Mouse (Mus musculus): Measurements from ENCODE around the gene Vamp4. TPM values are rescaled to one million over a fixed set of nuclear protein-coding genes. Genes with fewer than 3 reads are reported as not detected.

Gene Vamp4
- polyA plus RNA-seq, 1 experiment from 2014 or later: 35.6 TPM

DNA sequence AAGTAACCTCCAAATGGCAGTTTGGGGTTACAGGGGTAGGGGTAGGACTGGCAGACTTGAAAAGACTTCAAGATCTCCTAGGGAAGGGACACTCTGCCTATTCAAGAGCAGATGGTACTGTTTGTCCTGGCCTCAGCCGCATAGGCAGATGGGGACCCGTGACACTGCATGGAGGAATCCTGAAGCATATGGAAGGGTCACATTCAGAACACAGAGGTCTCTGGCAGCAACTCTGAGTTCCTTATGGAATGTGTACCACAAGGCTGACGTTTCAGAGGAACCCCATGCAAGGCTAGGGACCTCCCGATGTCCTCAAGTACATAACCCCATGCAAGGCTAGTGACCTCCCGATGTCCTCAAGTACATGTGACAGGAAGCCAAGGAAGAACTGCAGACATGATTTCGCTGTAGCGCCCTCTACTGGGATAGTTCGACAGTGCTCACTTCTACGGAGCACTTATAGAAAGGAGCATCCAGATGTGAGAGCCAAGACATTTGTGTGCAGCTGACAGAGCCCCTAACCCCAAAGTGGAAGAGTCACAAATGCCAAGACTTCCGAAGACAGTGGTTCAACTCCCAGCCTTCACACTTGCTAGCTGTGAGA lies 75.9 kb downstream of the Vamp4 start:
- WGBS: 68% methylated on average over 10 of the region's 10 CpGs
- H3K4me1 ChIP-seq (replicated peaks; ENCODE audit: control insufficient read depth, insufficient read depth, low read length): no peaks in the 10 kb centered on the region
- no peak overlapping the region for H3K27ac ChIP-seq (ENCODE audit: low read depth, low read length)
- ATAC-seq (replicated peaks; ENCODE audit: low FRiP score) (no peak), DNase-seq (ENCODE audit: low spot score) (no peak)
- H3K36me3 ChIP-seq (ENCODE audit: control insufficient read depth, insufficient read depth, low read length): no peaks in the 10 kb centered on the region
- H3K4me3 ChIP-seq (ENCODE audit: low read depth, low read length): no peak overlapping the region
- H3K27me3 ChIP-seq (replicated peaks; ENCODE audit: control insufficient read depth, insufficient read depth, low read length): no peaks in the 10 kb centered on the region
- H3K4me2 ChIP-seq: no peak overlapping the region
- no peaks in the 10 kb centered on the region for H3K9me3 ChIP-seq (ENCODE audit: control insufficient read depth, low read length)
- H3K9ac ChIP-seq (ENCODE audit: low read depth, low read length): no peak overlapping the region

DNA sequence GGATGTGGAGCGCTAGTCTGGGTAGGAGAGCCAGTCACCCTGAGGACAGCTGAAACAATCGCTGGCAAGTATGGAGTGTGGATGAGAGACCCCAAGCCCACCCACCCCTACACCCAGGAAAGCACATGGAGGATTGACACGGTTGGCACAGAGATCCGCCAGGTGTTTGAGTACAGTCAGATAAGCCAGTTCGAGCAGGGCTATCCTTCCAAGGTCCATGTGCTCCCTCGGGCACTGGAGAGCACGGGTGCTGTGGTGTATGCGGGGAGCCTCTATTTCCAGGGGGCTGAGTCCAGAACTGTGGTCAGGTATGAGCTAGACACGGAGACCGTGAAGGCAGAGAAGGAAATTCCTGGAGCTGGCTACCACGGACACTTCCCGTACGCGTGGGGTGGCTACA lies 78.1 kb downstream of the Vamp4 start:
- no peak overlapping the region for H3K9ac ChIP-seq (ENCODE audit: low read depth, low read length)
- ATAC-seq (replicated peaks; ENCODE audit: low FRiP score): no peak; the same call in 1 of the 2 replicates

More for the DNA sequence above, 78.1 kb downstream of the Vamp4 start:
- WGBS: 93% methylated on average over 14 of the region's 14 CpGs
- no peaks in the 10 kb centered on the region for H3K4me1 ChIP-seq (replicated peaks; ENCODE audit: control insufficient read depth, insufficient read depth, low read length)
- no peak overlapping the region for H3K4me2 ChIP-seq
- no peak for DNase-seq (ENCODE audit: low spot score)
- H3K9me3 ChIP-seq (ENCODE audit: control insufficient read depth, low read length): no peaks in the 10 kb centered on the region
- no peaks in the 10 kb centered on the region for H3K36me3 ChIP-seq (ENCODE audit: control insufficient read depth, insufficient read depth, low read length)
- H3K27me3 ChIP-seq (replicated peaks; ENCODE audit: control insufficient read depth, insufficient read depth, low read length): no peaks in the 10 kb centered on the region
- H3K27ac ChIP-seq (ENCODE audit: low read depth, low read length): no peak overlapping the region
- no peak overlapping the region for H3K4me3 ChIP-seq (ENCODE audit: low read depth, low read length)

Other genes starting within 250 kb of the Vamp4 start
- gene Dnm3, start 92.5 kb upstream of the Vamp4 start, polyA plus RNA-seq (2014; fragmentation: Nextera tagmentation; extraction: Ambion mirVana): 3.3 and 4.0 TPM in 2 replicates
- 31.3 and 31.8 TPM in 2 replicates for gene Mettl13, start 22.0 kb upstream of the Vamp4 start, polyA plus RNA-seq (2014; fragmentation: Nextera tagmentation; extraction: Ambion mirVana)
- gene Myoc, start 68.6 kb downstream of the Vamp4 start, polyA plus RNA-seq (2014; fragmentation: Nextera tagmentation; extraction: Ambion mirVana): not detected in 2 replicates
- gene Myocos, start 87.7 kb downstream of the Vamp4 start, polyA plus RNA-seq (2014; fragmentation: Nextera tagmentation; extraction: Ambion mirVana): not detected in 2 replicates
- gene Prrc2c, start 170.0 kb downstream of the Vamp4 start, polyA plus RNA-seq (2014; fragmentation: Nextera tagmentation; extraction: Ambion mirVana): 88.6 and 103 TPM in 2 replicates
- gene Fmo4, start 243.5 kb downstream of the Vamp4 start, polyA plus RNA-seq (2014; fragmentation: Nextera tagmentation; extraction: Ambion mirVana): 0.34 and 0.58 TPM in 2 replicates

Data from liver, embryonic 11.5 days (tissue).